Mouse (Mus musculus): ENCODE measurements around the gene Mepce. TPM values are rescaled to one million over a fixed set of nuclear protein-coding genes. Genes with fewer than 3 reads are reported as not detected.
A peak's percentile ranks its signal among the peaks of the same experiment; 100 is the strongest.
"Not testable (repeated sequence)": the region's sequence is repeated elsewhere in the genome, so short reads cannot be mapped to it uniquely, and the experiment has no call there.

Gene Mepce
- 13.6 and 17.6 TPM in 2 replicates for polyA plus RNA-seq (2014; fragmentation: Nextera tagmentation; extraction: Ambion mirVana)

- Histone ChIP-seq H3K4me2 (replicated peaks; ENCODE audit: low read depth, low read length) (peak within 1 kb of the TSS; percentile 94), H3K27me3 (ENCODE audit: control insufficient read depth, insufficient read depth, low read length) (no peaks in the 10 kb centered on the region), H3K36me3 (ENCODE audit: control insufficient read depth, insufficient read depth, low read length) (peaks cover 24% of the 10 kb centered on the region), H3K9ac (replicated peaks; ENCODE audit: low read depth, low read length) (peak within 1 kb of the TSS; percentile 49), H3K4me3 (ENCODE audit: low read depth, low read length) (peak within 1 kb of the TSS; percentile 73), H3K27ac (ENCODE audit: low read length) (peak within 1 kb of the TSS; percentile 96), H3K4me1 (ENCODE audit: control insufficient read depth, insufficient read depth, low read length) (peaks cover 25% of the 10 kb centered on the region), H3K9me3 (ENCODE audit: control insufficient read depth, low read depth, low read length) (no peaks in the 10 kb centered on the region)
- peak; percentile 47; the same call in 1 of the 2 replicates for ATAC-seq (ENCODE audit: insufficient number of reproducible peaks, insufficient read depth, low FRiP score, low read depth)
- under 1% methylated on average over 46 of the region's 48 CpGs for WGBS
Observed at GRCm38 (mm10) chr5:137787151-137787928, at the start of gene Mepce, which contains the start of gene Zcwpw1. TSS of gene Mepce (minus strand) at chr5:137787655. TSS of gene Zcwpw1 (plus strand) at chr5:137787798.

GRCm38 (mm10) chr5:137837110-137837509 lies 49.7 kb upstream of the Mepce start:
- ATAC-seq (ENCODE audit: insufficient number of reproducible peaks, insufficient read depth, low FRiP score, low read depth); H3K4me3 ChIP-seq (ENCODE audit: low read depth, low read length); H3K9me3 ChIP-seq (ENCODE audit: control insufficient read depth, low read depth, low read length); H3K36me3 ChIP-seq (ENCODE audit: control insufficient read depth, insufficient read depth, low read length); H3K4me2 ChIP-seq (replicated peaks; ENCODE audit: low read depth, low read length); H3K9ac ChIP-seq (replicated peaks; ENCODE audit: low read depth, low read length); H3K27ac ChIP-seq (ENCODE audit: low read length); H3K4me1 ChIP-seq (ENCODE audit: control insufficient read depth, insufficient read depth, low read length); H3K27me3 ChIP-seq (ENCODE audit: control insufficient read depth, insufficient read depth, low read length): not testable (repeated sequence)

GRCm38 (mm10) chr5:137836611-137837010 lies 49.2 kb upstream of the Mepce start:
- Histone ChIP-seq H3K4me1 (ENCODE audit: control insufficient read depth, insufficient read depth, low read length) (no peaks in the 10 kb centered on the region), H3K4me2 (replicated peaks; ENCODE audit: low read depth, low read length) (no peak overlapping the region), H3K4me3 (ENCODE audit: low read depth, low read length) (no peak overlapping the region), H3K27ac (ENCODE audit: low read length) (no peak overlapping the region), H3K27me3 (ENCODE audit: control insufficient read depth, insufficient read depth, low read length) (no peaks in the 10 kb centered on the region), H3K9me3 (ENCODE audit: control insufficient read depth, low read depth, low read length) (no peaks in the 10 kb centered on the region), H3K9ac (replicated peaks; ENCODE audit: low read depth, low read length) (no peak overlapping the region), H3K36me3 (ENCODE audit: control insufficient read depth, insufficient read depth, low read length) (no peaks in the 10 kb centered on the region)
- ATAC-seq (ENCODE audit: insufficient number of reproducible peaks, insufficient read depth, low FRiP score, low read depth): no peak

GRCm38 (mm10) chr5:137835966-137836520 lies 48.6 kb upstream of the Mepce start, which contains the start of gene Pilra:
TSS of gene Pilra (minus strand) at chr5:137836281.
- not testable (repeated sequence) for H3K36me3 ChIP-seq (ENCODE audit: control insufficient read depth, insufficient read depth, low read length); H3K4me3 ChIP-seq (ENCODE audit: low read depth, low read length); H3K4me1 ChIP-seq (ENCODE audit: control insufficient read depth, insufficient read depth, low read length); H3K4me2 ChIP-seq (replicated peaks; ENCODE audit: low read depth, low read length); H3K27ac ChIP-seq (ENCODE audit: low read length); H3K9me3 ChIP-seq (ENCODE audit: control insufficient read depth, low read depth, low read length); ATAC-seq (ENCODE audit: insufficient number of reproducible peaks, insufficient read depth, low FRiP score, low read depth); H3K27me3 ChIP-seq (ENCODE audit: control insufficient read depth, insufficient read depth, low read length); H3K9ac ChIP-seq (replicated peaks; ENCODE audit: low read depth, low read length)
- 51% methylated on average over 2 of the region's 2 CpGs for WGBS

GRCm38 (mm10) chr5:137833500-137833899 lies 46.0 kb upstream of the Mepce start:
- no peak overlapping the region for H3K9ac ChIP-seq (replicated peaks; ENCODE audit: low read depth, low read length)
- no peaks in the 10 kb centered on the region for H3K27me3 ChIP-seq (ENCODE audit: control insufficient read depth, insufficient read depth, low read length)
- no peak for ATAC-seq (ENCODE audit: insufficient number of reproducible peaks, insufficient read depth, low FRiP score, low read depth)
- 39% methylated on average over 4 of the region's 4 CpGs for WGBS
- H3K4me2 ChIP-seq (replicated peaks; ENCODE audit: low read depth, low read length): no peak overlapping the region
- no peaks in the 10 kb centered on the region for H3K9me3 ChIP-seq (ENCODE audit: control insufficient read depth, low read depth, low read length)
- H3K4me3 ChIP-seq (ENCODE audit: low read depth, low read length): no peak overlapping the region
- H3K4me1 ChIP-seq (ENCODE audit: control insufficient read depth, insufficient read depth, low read length): no peaks in the 10 kb centered on the region
- H3K27ac ChIP-seq (ENCODE audit: low read length): no peak overlapping the region
- H3K36me3 ChIP-seq (ENCODE audit: control insufficient read depth, insufficient read depth, low read length): no peaks in the 10 kb centered on the region

GRCm38 (mm10) chr5:137831506-137831905 lies 44.1 kb upstream of the Mepce start:
- WGBS: 60% methylated on average over 6 of the region's 6 CpGs
- ATAC-seq (ENCODE audit: insufficient number of reproducible peaks, insufficient read depth, low FRiP score, low read depth): no peak

GRCm38 (mm10) chr5:137831106-137831505 lies 43.7 kb upstream of the Mepce start:
- Histone ChIP-seq H3K36me3 (ENCODE audit: control insufficient read depth, insufficient read depth, low read length) (no peaks in the 10 kb centered on the region), H3K27me3 (ENCODE audit: control insufficient read depth, insufficient read depth, low read length) (no peaks in the 10 kb centered on the region), H3K4me3 (ENCODE audit: low read depth, low read length) (no peak overlapping the region), H3K9ac (replicated peaks; ENCODE audit: low read depth, low read length) (no peak overlapping the region), H3K4me2 (replicated peaks; ENCODE audit: low read depth, low read length) (no peak overlapping the region), H3K9me3 (ENCODE audit: control insufficient read depth, low read depth, low read length) (no peaks in the 10 kb centered on the region), H3K4me1 (ENCODE audit: control insufficient read depth, insufficient read depth, low read length) (no peaks in the 10 kb centered on the region), H3K27ac (ENCODE audit: low read length) (no peak overlapping the region)
- ATAC-seq (ENCODE audit: insufficient number of reproducible peaks, insufficient read depth, low FRiP score, low read depth): no peak
- 98% methylated on average over 4 of the region's 4 CpGs for WGBS

More at GRCm38 (mm10) chr5:137831506-137831905, 44.1 kb upstream of the Mepce start:
- no peaks in the 10 kb centered on the region for H3K9me3 ChIP-seq (ENCODE audit: control insufficient read depth, low read depth, low read length)
- no peak overlapping the region for H3K9ac ChIP-seq (replicated peaks; ENCODE audit: low read depth, low read length)
- H3K4me2 ChIP-seq (replicated peaks; ENCODE audit: low read depth, low read length): no peak overlapping the region
- no peaks in the 10 kb centered on the region for H3K4me1 ChIP-seq (ENCODE audit: control insufficient read depth, insufficient read depth, low read length)
- no peaks in the 10 kb centered on the region for H3K36me3 ChIP-seq (ENCODE audit: control insufficient read depth, insufficient read depth, low read length)
- no peak overlapping the region for H3K4me3 ChIP-seq (ENCODE audit: low read depth, low read length)
- H3K27ac ChIP-seq (ENCODE audit: low read length): no peak overlapping the region
- no peaks in the 10 kb centered on the region for H3K27me3 ChIP-seq (ENCODE audit: control insufficient read depth, insufficient read depth, low read length)

- no peak overlapping the region for H3K27ac ChIP-seq (ENCODE audit: low read length)
- WGBS: 67% methylated on average over 7 of the region's 7 CpGs
- no peak for ATAC-seq (ENCODE audit: insufficient number of reproducible peaks, insufficient read depth, low FRiP score, low read depth)
Observed at GRCm38 (mm10) chr5:137830238-137830637, 42.8 kb upstream of the Mepce start.

More at GRCm38 (mm10) chr5:137830238-137830637, 42.8 kb upstream of the Mepce start:
- Histone ChIP-seq H3K9me3 (ENCODE audit: control insufficient read depth, low read depth, low read length) (no peaks in the 10 kb centered on the region), H3K4me2 (replicated peaks; ENCODE audit: low read depth, low read length) (no peak overlapping the region), H3K4me3 (ENCODE audit: low read depth, low read length) (no peak overlapping the region), H3K36me3 (ENCODE audit: control insufficient read depth, insufficient read depth, low read length) (no peaks in the 10 kb centered on the region), H3K4me1 (ENCODE audit: control insufficient read depth, insufficient read depth, low read length) (no peaks in the 10 kb centered on the region), H3K9ac (replicated peaks; ENCODE audit: low read depth, low read length) (no peak overlapping the region), H3K27me3 (ENCODE audit: control insufficient read depth, insufficient read depth, low read length) (no peaks in the 10 kb centered on the region)
